Mouse (Mus musculus) yolk sac, embryonic 10.5 days (tissue): ENCODE results near the gene Tjp3.

Experiments used
- DNase-seq: peaks from one replicate; pipeline ENCODE4 v3.0.0-alpha.2; 2017; ENCODE audit warnings: low spot score

Gene Tjp3

DNA sequence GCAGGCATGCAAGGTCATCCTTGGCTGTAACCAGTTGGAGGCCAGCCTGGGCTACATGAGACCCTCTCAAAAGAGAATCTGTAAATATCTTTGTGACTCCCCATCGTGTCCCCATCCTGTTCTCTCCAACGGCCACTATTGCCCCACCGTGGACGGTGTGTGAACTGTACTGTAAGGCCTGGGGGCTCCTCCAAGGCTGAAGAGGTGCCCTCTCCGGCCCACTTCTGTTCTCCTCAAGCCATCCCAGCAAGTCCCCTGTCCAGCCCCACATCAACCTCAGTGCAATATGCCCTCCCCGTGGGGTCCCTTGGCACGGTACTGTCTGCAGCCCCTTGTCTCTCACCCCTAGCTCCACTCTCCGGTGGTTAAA lies 27.9 kb upstream of the Tjp3 start:
- no peak for DNase-seq

DNA sequence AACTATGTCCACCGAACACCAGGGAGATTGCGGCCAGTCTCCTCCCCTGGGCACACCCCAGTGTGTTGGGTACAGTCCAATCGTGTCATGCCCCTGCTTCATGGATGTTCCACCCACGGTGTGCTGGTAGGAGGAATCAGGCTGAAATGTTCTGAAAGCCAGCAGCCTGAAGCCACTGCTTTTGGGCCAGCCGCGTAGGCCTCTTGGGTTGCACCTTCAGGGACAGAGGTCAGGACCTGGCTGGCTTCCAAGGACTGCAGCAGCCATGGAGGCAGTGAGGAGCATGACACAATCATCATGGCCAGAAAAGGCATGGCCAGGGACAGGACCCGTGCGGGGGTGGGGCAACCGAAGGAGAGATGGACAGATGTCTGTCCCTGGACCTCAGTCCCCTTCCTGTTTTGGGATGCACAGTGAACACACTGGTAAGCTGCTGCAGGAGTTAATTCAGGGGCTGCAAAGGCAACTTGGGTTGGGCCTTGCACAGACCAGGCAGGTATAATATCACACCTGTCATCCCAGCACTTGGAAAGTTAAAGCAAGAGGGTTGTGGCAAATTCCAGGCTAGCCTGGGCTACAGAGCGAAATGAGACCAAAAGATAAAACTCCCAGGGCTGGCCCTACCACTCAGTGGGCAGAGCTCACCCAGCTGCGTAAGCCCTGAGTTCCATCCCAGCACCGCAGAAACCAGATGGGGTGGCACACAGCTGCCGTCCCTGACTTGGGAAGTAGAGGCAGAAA lies 27.4 kb upstream of the Tjp3 start:
- DNase-seq = no peak

DNA sequence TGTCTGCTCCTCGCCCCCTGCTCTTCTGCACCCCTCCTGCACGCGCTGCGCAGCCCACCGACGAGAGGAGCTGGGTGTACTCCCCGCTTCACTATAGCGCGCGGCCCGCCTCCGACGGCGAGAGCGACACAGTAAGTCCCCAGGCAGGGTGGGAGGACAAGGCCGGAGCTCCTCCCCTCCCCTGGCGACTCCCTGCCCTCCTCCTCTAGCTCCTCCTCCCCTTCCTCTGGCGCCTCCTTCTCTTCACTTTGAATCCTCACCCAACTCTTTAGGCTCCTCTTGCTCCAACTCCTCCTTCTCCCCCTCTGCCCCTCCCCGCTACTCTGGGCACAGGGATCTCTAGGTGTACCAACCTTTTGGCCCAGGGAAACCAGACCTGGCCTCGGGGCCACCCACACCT lies 25.9 kb upstream of the Tjp3 start:
- no peak for DNase-seq

DNA sequence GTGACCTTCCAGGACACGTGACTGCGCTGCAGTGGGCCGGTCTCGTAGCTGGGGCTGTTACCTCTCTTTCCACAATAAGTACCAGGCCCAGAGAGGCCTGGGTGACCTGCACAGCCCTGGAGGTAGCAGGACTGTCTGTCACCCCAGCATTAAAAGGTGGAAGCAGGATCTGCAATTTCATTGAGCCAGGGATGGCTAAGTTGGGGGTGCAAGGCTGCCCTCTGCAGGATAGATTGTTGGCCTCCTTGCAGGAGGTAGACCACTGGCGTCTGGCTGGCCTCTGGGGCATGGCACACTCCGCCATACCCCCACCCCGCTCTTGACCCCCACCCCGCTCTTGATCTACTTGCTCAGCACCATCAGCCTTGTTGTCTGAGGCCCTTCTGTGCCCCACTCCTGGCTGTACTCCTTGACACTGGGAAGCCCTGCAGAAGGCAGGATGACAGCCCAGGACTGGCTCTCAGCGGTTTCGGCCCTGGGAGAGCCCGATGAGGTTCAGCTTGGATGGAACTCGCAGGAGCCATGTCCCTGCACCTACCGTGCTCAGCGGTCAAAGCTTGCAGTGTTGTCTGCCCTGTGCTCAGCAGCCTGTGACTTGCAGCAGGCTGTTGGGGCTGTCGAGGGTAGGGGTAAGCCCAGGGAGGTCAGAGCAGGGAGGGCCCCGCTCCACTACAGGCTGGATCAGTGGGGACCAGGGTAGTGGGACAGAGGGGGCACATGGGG lies 25.1 kb upstream of the Tjp3 start:
- no peak for DNase-seq

DNA sequence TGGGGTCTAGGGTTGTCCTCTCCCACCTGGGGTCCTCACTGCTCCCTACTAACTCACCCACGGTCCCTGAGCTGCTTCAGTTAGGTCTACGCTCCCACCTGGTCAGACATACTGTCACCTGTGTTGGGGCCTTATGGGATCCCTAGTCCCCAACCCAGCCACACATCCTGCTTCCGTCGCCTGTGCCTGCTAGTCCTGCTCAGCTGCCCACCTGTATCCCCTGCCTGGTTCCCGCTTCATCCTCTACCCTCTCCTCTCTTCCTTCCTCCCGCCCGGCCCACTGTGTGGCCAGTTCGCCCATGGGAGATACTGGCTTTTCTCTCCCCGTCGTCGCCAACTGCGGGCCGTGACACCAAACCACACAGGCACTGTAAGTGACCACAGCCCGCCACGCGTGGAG lies 24.2 kb upstream of the Tjp3 start:
- DNase-seq = no peak

DNA sequence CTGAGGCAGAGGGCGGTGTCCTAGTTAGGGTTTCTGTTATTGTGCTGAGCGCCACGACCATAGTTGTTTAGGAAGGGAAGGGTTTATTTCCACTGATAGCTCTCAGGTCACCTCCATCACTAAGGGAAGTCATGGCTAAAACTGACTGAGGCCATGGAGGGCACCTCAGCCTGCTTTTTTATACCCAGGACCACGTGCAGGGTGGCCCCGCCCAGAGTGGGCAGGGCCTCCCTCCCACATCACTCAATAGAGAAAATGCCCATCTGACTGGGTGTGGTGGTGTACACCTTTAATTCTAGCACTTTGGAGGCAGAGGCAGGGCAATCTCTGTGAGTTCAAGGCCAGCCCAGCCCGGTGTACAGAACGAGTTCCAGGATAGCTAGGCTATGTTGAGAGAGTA lies 22.8 kb upstream of the Tjp3 start:
- DNase-seq = no peak

DNA sequence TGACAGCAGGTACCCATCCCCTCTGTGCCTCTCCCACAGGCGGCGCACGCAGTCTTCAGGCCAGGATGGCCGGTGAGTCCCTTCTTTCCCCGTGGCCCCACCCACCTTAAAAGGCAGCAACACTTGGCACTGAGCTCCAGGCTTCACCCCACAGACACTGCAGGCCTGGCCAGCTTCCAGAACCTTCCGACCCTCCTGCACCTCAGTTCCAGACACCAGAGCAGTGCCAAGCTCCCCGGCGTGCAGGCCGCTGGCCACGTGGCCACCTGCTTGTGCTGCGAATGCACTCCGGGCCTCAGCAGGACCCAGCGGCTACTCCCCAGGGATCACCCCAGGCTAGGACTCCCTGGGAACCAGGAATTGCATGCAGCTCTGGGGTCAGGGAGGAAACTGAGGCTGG lies 22.2 kb upstream of the Tjp3 start:
- no peak for DNase-seq

DNA sequence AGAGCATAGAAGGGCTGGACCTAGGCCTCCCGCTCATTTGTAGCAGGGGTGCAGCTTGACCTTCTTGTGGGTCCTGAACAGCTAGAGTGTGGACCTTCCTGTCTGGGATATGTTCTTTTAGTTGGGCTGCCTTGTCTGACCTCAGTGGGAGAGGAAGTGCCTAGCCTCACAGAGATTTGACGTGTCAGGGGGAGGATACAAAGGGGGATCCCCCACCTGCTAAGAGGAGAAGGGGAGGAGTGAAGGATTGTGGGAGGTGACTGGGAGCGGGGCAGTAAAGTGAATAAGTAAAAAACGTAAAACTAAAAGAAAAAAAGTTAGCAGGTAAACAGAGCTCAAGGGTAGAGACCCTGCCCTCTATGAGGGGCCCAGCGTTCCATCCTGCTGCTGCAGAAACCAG lies 18.2 kb upstream of the Tjp3 start:
- no peak for DNase-seq

DNA sequence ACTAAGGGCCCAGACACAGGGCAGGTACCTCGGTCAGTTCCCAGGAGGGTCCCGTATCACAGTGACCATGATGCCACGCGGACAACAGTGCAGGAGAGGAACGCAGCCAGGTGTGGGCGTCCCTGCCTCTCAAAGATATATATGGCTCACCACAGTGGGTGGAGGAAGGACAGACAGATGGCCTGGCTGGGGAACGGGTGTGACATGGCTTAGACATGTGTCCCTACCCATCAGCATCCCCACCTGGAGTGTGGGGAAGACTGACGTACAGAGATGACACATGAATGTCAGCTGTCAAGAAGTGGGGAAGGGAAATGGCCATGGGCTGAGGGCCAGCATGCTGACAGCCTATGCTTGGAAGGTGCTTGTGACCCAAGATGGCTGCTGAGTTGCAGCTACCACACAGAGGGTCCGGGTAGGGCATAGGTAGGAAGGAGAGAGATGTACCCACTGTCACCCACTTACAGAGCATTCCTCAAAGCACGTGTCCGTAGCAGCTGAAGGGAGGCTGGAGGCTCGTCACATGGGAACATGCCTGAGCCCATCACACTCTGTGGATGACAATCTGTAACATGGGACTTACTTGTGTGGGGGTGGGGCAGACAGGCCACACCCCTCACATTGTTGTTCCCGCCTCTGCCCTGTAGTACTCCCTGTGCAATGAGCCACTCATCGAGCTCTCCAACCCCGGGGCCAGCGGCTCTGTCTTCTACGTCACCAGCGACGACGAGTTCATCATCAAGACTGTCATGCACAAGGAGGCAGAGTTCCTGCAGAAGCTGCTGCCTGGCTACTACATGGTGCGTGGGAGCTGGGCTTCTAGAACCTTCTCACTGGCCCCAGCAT lies 15.7 kb upstream of the Tjp3 start:
- DNase-seq = no peak

DNA sequence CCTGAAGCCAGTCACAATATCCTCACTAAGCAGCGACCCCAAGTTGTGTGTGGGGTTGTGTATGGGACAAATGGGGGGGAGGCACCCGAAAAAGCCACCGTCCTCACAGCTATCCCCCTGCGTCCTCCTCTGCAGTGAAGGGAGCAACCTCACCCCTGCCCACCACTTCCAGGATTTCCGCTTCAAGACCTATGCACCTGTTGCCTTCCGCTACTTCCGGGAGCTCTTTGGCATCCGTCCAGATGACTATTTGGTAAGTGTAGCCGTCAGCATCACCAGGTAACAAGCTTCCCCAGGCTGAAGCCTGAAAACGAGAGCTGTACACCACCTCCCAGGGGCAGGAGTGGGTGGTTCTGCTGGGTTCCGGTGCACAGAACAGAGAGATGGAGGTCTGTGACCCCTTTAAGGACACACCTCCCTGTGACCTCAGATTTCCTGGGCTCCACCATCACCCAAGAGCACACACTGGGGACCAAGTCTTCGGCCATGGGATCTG lies 14.8 kb upstream of the Tjp3 start:
- no peak for DNase-seq

DNA sequence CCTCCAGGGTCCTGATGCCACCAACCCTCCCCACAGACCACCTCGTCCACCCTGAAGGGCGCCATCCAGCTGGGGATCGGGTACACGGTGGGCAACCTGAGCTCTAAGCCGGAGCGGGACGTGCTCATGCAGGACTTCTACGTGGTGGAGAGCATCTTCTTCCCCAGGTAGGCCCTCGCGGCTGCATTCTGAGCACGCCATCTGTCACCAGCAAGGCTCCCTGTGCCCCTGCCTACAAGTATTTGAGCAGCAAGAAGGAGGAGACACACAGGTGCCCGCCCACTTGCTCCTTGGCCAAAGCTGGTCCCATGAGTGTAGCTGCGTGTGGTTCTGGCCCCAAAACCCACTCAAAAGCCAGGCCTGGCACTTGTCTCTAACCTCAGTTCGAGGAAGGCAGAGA lies 14.3 kb upstream of the Tjp3 start:
- DNase-seq = no peak

DNA sequence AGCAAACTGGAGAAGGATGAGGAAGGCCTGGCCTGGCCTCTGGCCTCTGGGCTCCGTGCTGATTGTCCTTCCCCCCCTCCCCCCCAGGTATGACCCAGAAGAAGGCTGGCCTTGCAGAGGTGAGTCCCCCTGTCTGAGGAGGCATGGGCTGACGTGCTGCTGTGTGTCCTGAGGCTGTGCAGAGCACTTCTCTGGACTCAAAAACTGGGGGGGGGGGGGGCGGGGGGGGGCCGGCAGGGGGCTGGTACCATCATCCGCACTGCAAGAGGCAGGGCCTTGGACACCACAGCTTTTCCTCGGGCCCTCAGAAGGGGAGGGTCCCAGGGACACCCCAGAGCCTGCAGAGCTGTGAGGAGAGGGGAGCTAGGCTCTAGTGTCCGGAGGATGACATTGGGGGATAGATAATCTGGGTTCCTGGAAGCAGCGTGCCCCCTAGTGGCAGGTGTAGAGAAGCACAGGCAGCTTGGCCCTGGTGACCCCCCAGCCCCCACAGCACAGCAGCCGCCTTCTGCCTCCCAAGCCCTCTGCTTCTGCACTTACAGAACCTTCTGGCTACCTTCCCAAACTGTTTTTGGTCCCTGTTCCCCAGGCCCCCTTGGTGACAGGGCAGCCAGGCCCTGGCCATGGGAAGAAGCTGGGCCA lies 13.3 kb upstream of the Tjp3 start:
- DNase-seq = no peak

DNA sequence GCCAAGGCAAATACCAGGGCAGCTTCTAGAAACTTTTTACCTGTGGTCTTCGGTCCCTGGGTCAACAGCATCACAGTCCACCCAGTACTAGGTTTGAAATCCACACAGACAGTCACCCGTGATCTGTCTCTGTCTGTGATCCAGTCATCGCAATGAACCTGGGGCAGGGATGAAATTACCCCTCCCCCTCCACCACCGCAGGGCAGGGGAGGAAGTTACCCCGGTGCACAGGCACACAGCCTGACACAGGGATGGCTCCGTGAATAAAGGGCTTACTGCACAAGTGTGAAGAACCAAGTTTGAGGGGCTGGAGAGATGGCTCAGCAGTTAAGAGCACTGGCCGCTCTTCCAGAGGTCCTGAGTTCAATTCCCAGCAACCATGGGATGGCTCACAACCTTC lies 12.4 kb upstream of the Tjp3 start:
- DNase-seq = no peak

DNA sequence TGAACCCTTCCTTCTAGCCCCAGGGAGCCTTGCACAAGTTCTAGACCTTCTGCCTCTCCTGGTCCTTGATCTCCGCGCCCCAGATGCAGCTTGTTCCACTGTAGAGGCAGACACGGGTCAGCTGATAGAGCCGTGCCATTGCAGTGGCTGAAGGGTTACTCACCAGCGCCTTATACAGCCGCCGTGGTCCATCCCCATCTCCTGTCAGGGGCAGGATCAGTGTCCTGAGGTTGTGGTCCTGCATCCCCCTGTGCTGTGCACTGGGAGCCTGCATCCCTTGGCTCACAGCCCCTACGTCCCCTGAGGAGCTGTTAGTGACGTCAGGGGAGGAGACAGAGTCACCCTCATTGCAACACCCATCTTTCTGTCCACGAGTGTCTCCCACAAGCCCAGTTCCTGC lies 11.9 kb upstream of the Tjp3 start:
- DNase-seq = no peak

DNA sequence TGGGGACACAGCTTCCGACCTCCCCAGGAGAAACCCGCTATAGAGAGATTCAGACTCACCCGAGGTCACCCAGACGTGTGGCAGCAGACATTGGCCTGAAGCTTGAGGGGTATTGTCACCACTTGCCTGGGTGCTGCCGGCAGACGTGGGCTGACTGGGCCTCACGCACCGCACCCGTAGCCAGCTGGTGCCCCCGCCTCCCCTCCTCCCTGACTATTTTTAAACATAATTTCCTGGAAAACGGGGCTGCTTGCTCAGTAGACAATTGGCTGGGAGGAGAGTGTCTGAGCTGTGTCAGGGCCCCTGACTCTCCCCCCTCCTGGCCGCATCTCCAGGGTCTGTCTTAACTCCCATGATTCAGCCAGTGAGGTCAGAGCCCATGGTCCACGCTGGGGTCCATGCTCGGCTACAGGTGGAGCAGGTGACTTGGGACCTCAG lies 11.4 kb upstream of the Tjp3 start:
- DNase-seq = peak; percentile 72

DNA sequence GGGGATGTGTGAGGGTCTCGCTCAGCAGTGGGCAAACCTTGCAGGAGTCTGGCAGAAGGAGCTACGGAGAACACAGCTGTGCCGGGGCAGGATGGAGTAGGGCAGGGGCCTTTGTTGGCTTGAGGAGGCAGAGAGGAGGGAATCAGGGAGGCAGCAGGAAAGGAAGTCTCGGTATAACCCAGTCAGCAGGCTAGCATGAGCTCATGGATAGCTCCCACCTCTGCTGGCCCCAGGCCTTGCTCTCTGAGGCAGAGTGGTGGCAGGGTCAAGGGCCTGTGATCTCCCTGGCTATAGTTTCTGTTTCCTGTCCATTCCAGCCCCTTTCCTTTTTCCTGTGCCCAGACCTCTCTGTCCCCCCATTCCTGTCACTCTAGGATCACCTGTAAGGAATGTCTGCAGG lies 10.9 kb upstream of the Tjp3 start:
- DNase-seq = no peak

DNA sequence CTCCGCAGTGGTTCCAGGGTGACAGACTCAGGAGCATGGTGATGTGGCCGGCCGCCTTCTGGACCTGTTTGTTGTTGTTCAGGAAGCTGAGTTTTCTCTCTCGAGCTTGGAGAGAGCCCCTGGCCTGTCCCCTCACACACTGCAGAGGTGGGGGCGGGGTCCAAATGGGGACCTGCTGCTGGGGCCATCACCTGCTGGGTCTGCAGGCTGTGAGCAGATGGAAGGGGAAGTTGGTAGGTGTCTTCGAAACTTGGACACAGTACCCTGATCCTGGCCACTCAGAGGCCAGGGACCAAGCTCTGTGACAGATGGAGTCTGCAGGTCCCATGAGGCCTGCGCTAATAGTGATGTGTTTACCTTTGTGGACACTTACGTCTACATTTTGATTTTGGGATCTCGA lies 9.9 kb upstream of the Tjp3 start:
- no peak for DNase-seq

DNA sequence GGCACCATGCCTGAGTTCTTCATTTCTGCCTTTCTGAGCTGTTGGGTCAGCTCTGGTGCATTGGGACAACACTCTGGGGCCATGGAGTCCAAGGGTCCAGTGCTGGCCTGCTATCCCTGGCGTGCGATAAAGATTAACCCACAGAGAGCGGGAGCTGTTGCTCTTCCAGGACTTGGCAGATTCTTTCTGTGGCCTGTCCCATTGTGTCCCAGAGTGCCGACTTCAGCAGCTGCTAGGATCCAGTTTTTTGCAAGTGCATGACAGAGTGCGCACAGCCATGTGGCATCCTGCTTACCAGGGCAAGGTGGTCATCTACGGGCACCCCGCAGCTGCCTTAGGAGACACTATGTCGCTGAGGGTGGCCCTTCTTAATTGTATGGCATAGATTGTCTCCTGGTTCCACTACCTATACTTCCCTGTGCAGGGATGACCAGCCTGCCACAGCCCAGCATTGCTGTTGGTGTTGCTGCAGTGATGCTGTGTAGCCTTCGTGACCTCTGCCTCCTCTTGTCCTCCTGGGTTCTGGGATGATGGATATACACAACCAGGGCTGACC lies 9.0 kb upstream of the Tjp3 start:
- peak; percentile 87 for DNase-seq

DNA sequence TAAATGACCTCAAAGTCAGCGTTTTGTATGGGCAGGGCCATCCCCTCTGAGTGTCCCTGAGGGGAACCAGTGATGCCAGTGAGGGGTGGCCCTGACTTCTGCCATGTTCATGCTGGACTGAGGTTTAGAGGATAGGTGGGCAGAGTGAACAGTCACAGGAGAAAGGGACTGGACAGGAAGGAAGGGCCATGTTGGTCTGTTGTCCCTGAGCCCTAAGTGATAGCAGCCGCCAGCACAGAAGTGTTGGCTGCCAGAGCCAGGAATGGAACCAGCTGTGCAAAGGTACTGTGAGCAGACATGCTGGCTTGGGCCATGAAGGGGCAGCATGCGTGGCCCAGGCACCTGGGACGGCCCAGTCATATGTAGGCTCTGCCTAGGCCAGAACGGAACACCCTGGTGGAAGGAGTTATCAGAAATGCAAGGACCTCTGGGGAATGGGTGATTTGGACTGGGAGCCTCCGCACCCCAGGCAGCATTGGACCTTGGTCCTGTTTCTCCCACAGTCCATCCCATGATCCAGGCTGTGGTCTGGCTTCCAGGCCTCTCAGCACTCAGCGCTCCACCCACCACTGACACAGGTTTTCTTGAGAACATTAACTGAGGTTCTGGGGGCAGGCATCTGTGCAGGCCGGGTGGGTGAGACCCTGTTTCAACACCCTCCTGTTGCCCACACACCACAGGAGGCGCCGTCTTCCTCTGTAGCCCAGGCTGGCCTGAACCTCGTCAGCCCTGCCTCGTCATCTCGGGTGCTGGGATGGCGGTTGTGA lies 8.4 kb upstream of the Tjp3 start:
- DNase-seq = peak; percentile 87

DNA sequence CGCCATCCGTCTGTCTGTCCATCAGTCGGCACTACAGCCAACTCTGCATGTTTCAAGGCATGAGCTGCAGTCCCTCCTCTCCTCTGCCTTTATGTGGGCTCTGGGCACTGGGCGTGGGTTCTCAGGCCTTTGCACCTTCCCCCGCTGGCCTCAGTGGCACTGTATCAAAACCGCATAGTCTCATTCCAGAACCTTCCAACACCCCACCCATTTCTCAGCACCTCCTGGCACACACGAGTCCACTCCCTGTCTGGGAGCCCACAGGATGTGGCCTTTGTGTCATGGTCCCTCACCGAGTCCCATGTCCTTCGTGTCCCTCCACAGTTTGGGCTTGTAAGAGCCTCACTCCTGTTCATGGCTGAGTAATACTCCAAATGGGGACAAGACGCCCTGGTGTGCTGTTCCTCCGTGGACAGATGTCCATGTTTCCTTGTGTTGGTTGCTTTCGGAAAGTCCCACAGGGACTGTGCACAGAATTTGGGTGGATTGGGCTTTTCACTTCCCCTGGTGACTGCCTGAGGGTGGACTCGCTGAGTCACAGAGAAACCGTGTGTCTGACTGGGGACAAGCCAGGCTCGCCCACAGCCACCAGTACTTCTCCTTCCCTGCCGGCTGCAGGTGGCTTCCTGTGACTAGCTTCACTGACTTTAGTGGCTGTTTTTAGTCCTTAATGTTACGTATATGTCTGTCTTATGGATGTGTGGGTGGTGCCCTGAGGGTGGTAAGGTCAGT lies 7.2 kb upstream of the Tjp3 start:
- no peak for DNase-seq

DNA sequence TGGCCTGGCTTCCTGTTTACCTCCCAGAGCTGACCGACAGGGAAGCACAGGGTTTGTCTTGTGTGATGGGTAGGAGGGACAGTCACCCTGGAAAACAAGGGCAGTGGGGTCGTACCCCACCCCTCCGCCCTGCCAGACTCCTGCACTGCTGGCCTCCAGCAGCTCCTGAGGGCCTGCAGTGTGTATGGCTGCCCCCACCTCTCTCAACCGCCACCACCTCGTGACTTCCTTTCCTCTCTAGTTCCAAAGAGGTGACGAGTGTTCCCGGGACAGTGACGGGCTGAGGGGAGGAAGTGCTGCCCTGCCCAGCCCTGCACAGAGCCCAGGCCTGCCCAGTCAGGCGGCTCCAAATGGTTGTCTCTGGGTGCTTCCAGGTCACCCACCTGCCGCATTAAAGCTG lies 6.5 kb upstream of the Tjp3 start:
- peak; percentile 66 for DNase-seq
